Mouse (Mus musculus): ENCODE data around the gene Lrig2. TPM values are rescaled to one million over a fixed set of nuclear protein-coding genes. Genes with fewer than 3 reads are reported as not detected.
A peak's percentile ranks its signal among the peaks of the same experiment; 100 is the strongest.

Lrig2 gene
- polyA plus RNA-seq, 2 experiments = 15.0 to 20.2 TPM

DNA sequence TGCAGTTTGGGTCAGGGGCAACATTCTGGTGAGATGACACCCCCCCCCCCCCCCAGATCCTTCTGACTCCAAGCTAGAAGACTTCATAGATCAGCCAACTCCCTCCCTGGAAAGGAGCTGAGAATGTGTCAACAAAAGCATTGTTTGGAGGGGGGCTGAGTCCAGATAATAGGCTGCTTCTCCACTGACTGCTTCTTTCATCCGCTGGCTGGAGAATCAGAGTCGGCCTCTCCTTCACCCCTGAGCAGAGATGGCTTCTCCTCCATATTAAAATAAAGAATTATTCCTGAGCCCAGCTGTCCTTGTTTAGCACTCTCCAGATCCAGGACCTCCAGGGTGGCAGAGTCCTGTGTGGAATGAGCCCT, 30.3 kb upstream of the Lrig2 start:
- WGBS = 8% methylated on average over 2 of the region's 2 CpGs
- ATAC-seq (ENCODE audit: low FRiP score, low read depth) (peak; percentile 32; the same call in 1 of the 2 replicates), DNase-seq (ENCODE audit: low spot score) (no peak)
- peak overlapping the region; percentile 52 for H3K4me2 ChIP-seq (replicated peaks; ENCODE audit: low read depth, low read length, severe bottlenecking)
- H3K9ac ChIP-seq (ENCODE audit: low read depth, low read length, severe bottlenecking) = peak overlapping the region; percentile 36
- H3K4me1 ChIP-seq (ENCODE audit: control insufficient read depth, insufficient read depth, low read length) = peaks cover 16% of the 10 kb centered on the region
- TF ChIP-seq POLR2A (IDR thresholded peaks at IDR 0.05; ENCODE audit: borderline replicate concordance, extremely low read depth, insufficient read depth, insufficient read length) = no peak
- H3K4me3 ChIP-seq (replicated peaks; ENCODE audit: low read length) = no peak overlapping the region
- no peaks in the 10 kb centered on the region for H3K9me3 ChIP-seq (ENCODE audit: control insufficient read depth, low read length)
- H3K27me3 ChIP-seq (ENCODE audit: control insufficient read depth, insufficient read depth, low read length) = no peaks in the 10 kb centered on the region
- H3K36me3 ChIP-seq (ENCODE audit: control insufficient read depth, insufficient read depth, low read length) = no peaks in the 10 kb centered on the region
- H3K27ac ChIP-seq (replicated peaks; ENCODE audit: low read depth, low read length) = peak overlapping the region; percentile 86

DNA sequence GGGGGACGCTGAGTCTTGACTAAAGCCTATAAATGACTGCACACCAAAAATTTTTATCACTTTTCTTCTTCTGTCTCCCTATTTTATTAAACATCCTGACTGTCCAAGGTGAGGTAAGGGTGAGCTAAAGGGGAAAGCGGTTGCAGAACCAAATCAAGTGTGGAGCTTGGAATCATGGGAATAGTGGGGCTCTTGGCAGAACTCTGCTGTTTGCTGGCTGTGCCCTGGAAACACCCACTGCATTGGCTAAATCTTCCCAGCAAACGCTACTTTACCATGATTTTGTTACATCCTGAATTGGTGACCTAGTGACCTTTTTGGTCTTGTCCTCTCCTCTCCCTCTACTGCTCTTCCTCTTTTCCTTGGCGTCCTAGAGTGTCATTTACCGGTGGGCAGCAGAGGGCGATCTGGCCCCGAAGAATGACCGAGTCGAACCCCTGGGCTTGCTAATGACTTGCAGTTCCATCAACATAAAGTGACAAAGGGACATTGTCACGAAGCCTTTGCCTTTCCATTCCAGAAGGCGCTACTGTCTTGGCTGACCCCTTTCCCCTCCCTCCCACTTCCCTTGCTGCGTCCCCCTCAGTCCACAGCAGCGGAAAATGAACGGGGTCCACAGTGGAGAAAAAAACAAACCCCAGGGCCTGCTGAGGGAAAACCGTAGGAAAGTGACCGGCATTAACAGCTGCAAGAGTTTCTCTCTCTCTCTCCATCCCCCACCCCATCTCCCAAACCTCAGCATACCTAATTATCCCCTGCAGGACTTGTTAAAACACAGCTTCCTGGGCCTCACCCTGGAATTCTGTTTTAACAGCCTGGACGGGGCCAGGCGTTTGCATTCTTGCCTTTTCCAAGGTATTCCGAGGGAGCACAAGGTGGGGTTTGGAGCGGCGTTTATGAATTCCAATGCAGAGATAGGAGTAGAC, 29.7 kb upstream of the Lrig2 start:
- peak overlapping the region; percentile 86 for H3K27ac ChIP-seq (replicated peaks; ENCODE audit: low read depth, low read length)
- peak overlapping the region; percentile 52 for H3K4me2 ChIP-seq (replicated peaks; ENCODE audit: low read depth, low read length, severe bottlenecking)
- DNase-seq (ENCODE audit: low spot score) (peak; percentile 73), ATAC-seq (ENCODE audit: low FRiP score, low read depth) (peak; percentile 80)
- no peaks in the 10 kb centered on the region for H3K36me3 ChIP-seq (ENCODE audit: control insufficient read depth, insufficient read depth, low read length)
- H3K9me3 ChIP-seq (ENCODE audit: control insufficient read depth, low read length) = no peaks in the 10 kb centered on the region
- no peaks in the 10 kb centered on the region for H3K27me3 ChIP-seq (ENCODE audit: control insufficient read depth, insufficient read depth, low read length)
- peaks cover 16% of the 10 kb centered on the region for H3K4me1 ChIP-seq (ENCODE audit: control insufficient read depth, insufficient read depth, low read length)
- WGBS = 5% methylated on average over 21 of the region's 21 CpGs
- peak overlapping the region; percentile 25 for H3K4me3 ChIP-seq (replicated peaks; ENCODE audit: low read length)
- TF ChIP-seq POLR2A (IDR thresholded peaks at IDR 0.05; ENCODE audit: borderline replicate concordance, extremely low read depth, insufficient read depth, insufficient read length) = no peak
- peak overlapping the region; percentile 36 for H3K9ac ChIP-seq (ENCODE audit: low read depth, low read length, severe bottlenecking)

DNA sequence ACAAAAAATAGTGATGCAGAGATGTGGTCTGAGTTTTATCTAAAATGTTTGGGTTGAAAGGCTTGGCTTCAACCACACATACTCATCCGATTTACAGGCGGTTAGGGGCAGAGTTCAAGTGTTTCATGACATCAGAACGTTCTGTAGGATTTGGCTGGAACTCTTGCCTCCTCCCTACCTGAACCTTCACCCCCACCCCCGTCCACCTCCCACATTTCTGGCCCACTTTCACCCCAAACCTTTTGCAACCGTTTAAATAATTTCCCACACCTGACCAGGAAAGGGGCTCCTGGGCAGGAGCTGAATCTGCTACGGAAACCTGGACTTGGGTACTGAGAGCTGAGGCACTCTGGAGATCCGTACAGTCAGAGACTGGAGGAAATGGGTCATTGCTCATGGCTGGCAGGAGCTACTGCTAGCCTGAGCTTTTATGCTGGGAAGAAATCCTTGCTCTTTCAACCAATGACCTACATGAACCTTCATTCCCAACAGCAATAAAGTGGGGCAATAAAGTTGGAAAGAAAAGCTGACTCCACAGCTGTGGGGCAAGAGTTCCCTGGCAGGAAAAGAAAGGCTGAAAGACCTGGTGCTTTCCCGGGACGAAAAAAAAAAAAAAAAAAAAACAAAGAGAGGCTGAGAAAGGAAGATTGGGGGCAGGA, 28.9 kb upstream of the Lrig2 start:
- no peak overlapping the region for H3K4me3 ChIP-seq (replicated peaks; ENCODE audit: low read length)
- 32% methylated on average over 9 of the region's 9 CpGs for WGBS
- no peaks in the 10 kb centered on the region for H3K9me3 ChIP-seq (ENCODE audit: control insufficient read depth, low read length)
- DNase-seq (ENCODE audit: low spot score) (no peak), ATAC-seq (ENCODE audit: low FRiP score, low read depth) (peak; percentile 42; the same call in 1 of the 2 replicates)
- H3K27me3 ChIP-seq (ENCODE audit: control insufficient read depth, insufficient read depth, low read length) = no peaks in the 10 kb centered on the region
- H3K27ac ChIP-seq (replicated peaks; ENCODE audit: low read depth, low read length) = peak overlapping the region; percentile 86; the same call in 1 of the 2 replicates
- TF ChIP-seq POLR2A (IDR thresholded peaks at IDR 0.05; ENCODE audit: borderline replicate concordance, extremely low read depth, insufficient read depth, insufficient read length) = no peak
- H3K36me3 ChIP-seq (ENCODE audit: control insufficient read depth, insufficient read depth, low read length) = no peaks in the 10 kb centered on the region
- H3K4me1 ChIP-seq (ENCODE audit: control insufficient read depth, insufficient read depth, low read length) = peaks cover 16% of the 10 kb centered on the region
- H3K9ac ChIP-seq (ENCODE audit: low read depth, low read length, severe bottlenecking) = no peak overlapping the region
- H3K4me2 ChIP-seq (replicated peaks; ENCODE audit: low read depth, low read length, severe bottlenecking) = peak overlapping the region; percentile 52

DNA sequence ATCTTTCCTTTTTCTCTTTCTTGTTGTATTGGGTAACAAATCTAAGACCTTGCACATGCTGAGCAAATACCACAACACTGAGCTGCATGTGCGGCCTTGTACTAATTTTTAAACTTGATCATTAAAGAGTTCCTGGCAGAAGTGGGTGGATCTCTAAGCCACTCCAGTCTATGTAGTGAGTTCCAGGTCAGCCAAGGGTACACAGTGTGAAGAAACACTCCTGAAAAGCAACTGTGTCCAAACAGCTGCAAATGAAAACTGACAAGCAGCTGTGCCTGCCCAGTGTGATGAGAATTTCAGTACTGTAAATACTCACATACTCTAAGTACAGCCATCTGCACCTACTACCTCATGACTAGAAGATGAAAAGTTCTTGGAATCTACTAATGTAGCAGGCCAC, 21.5 kb upstream of the Lrig2 start:
- H3K4me3 ChIP-seq (replicated peaks; ENCODE audit: low read length) = no peak overlapping the region
- ATAC-seq (ENCODE audit: low FRiP score, low read depth) (no peak), DNase-seq (ENCODE audit: low spot score) (no peak)
- H3K9me3 ChIP-seq (ENCODE audit: control insufficient read depth, low read length) = no peaks in the 10 kb centered on the region
- no peaks in the 10 kb centered on the region for H3K4me1 ChIP-seq (ENCODE audit: control insufficient read depth, insufficient read depth, low read length)
- TF ChIP-seq POLR2A (IDR thresholded peaks at IDR 0.05; ENCODE audit: borderline replicate concordance, extremely low read depth, insufficient read depth, insufficient read length) = no peak
- WGBS = 93% methylated on average over 1 of the region's 1 CpGs
- no peak overlapping the region for H3K9ac ChIP-seq (ENCODE audit: low read depth, low read length, severe bottlenecking)
- H3K36me3 ChIP-seq (ENCODE audit: control insufficient read depth, insufficient read depth, low read length) = no peaks in the 10 kb centered on the region
- H3K27ac ChIP-seq (replicated peaks; ENCODE audit: low read depth, low read length) = no peak overlapping the region
- no peak overlapping the region for H3K4me2 ChIP-seq (replicated peaks; ENCODE audit: low read depth, low read length, severe bottlenecking)
- H3K27me3 ChIP-seq (ENCODE audit: control insufficient read depth, insufficient read depth, low read length) = no peaks in the 10 kb centered on the region

DNA sequence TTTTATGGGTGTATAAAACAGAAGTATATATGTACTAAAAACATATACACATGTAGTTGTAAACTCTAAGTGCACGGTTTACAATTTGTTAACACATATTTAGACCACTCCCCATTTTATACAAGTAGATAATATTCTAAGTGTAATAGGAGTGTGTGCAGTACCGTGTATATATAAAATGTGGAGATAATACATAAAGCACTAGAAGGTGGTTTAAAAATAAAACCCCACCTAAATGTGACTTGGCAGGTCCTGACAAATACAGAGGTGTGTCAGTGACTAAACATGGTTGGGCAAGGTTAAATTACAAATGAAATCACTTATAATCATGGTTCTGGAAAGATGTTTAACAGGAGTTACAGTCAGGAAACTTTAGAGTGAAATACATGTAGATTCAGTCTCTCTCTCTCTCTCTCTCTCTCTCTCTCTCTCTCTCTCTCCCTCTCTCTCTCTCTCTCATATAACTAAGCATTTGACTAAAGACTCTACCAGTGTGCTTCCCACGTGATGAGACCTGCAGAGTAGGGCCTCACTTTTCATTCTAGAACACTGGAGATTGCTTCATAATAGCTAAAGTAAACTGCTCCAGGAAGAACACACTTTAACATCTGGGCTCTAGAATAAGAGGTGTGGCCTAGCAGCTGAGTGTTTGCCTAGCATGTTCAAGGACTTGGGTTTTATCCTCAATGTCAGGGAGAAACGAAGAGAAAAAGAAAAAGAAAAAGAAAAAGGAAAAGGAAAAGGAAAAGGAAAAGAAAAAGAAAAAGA, 14.6 kb upstream of the Lrig2 start:
- H3K27me3 ChIP-seq (ENCODE audit: control insufficient read depth, insufficient read depth, low read length) = no peaks in the 10 kb centered on the region
- no peak overlapping the region for H3K9ac ChIP-seq (ENCODE audit: low read depth, low read length, severe bottlenecking)
- H3K4me3 ChIP-seq (replicated peaks; ENCODE audit: low read length) = no peak overlapping the region
- H3K4me2 ChIP-seq (replicated peaks; ENCODE audit: low read depth, low read length, severe bottlenecking) = no peak overlapping the region
- H3K36me3 ChIP-seq (ENCODE audit: control insufficient read depth, insufficient read depth, low read length) = no peaks in the 10 kb centered on the region
- H3K27ac ChIP-seq (replicated peaks; ENCODE audit: low read depth, low read length) = 0 out of 2 replicates have a peak overlapping the region, but pooled peaks have one; percentile 27
- WGBS = 46% methylated on average over 4 of the region's 4 CpGs
- no peak for TF ChIP-seq POLR2A (IDR thresholded peaks at IDR 0.05; ENCODE audit: borderline replicate concordance, extremely low read depth, insufficient read depth, insufficient read length)
- H3K4me1 ChIP-seq (ENCODE audit: control insufficient read depth, insufficient read depth, low read length) = no peaks in the 10 kb centered on the region
- ATAC-seq (ENCODE audit: low FRiP score, low read depth) (no peak), DNase-seq (ENCODE audit: low spot score) (peak; percentile 3)
- no peaks in the 10 kb centered on the region for H3K9me3 ChIP-seq (ENCODE audit: control insufficient read depth, low read length)

Measured in limb, embryonic 14.5 days (tissue).